Mouse (Mus musculus) liver, embryonic 11.5 days (tissue): ENCODE results near the gene Eif4b. TPM values are rescaled to one million over a fixed set of nuclear protein-coding genes. Genes with fewer than 3 reads are reported as not detected.

ENCODE experiments used
- ATAC-seq: fragments of 200-750 bp; cut with Nextera tagmentation; replicated peaks from 2 replicates; pipeline ENCODE4 v1.8.0; 2017; ENCODE audit warnings: moderate number of reproducible peaks, mild to moderate bottlenecking, moderate TSS enrichment, moderate library complexity; ENCODE audit not compliant: low FRiP score
- DNase-seq: peaks from one replicate; pipeline ENCODE4 v3.0.0-alpha.2; 2017; ENCODE audit warnings: low spot score
- H3K27ac ChIP-seq: fragments of 300-500 bp; sonication (generic); 2 replicates; pipeline ENCODE4 v1.5.1; 2014; ENCODE audit warnings: mild to moderate bottlenecking, low read depth, low read length, control low read depth
- H3K27me3 ChIP-seq: fragments of 300-500 bp; sonication (generic); replicated peaks from 2 replicates; pipeline ENCODE4 v1.6.1; 2014; ENCODE audit warnings: low read length, mixed read lengths; ENCODE audit not compliant: control insufficient read depth, insufficient read depth
- H3K36me3 ChIP-seq: fragments of 300-500 bp; sonication (generic); 2 replicates; pipeline ENCODE4 v1.6.1; 2014; ENCODE audit warnings: mild to moderate bottlenecking, low read length, moderate library complexity, mixed read lengths; ENCODE audit not compliant: control insufficient read depth, insufficient read depth
- H3K4me1 ChIP-seq: fragments of 300-500 bp; sonication (generic); replicated peaks from 2 replicates; pipeline ENCODE4 v1.6.1; 2014; ENCODE audit warnings: low read length, mixed read lengths; ENCODE audit not compliant: control insufficient read depth, insufficient read depth
- H3K4me2 ChIP-seq: fragments of 300-500 bp; sonication (generic); 2 replicates; pipeline ENCODE4 v1.6.1; 2014; ENCODE audit warnings: mild to moderate bottlenecking, control low read depth, moderate library complexity
- H3K4me3 ChIP-seq: fragments of 300-500 bp; sonication (generic); 2 replicates; pipeline ENCODE4 v1.5.1; 2014; ENCODE audit warnings: low read depth, low read length, control low read depth
- H3K9ac ChIP-seq: fragments of 300-500 bp; sonication (generic); 2 replicates; pipeline ENCODE4 v1.6.1; 2014; ENCODE audit warnings: low read depth, low read length, control low read depth
- H3K9me3 ChIP-seq: fragments of 300-500 bp; sonication (generic); 2 replicates; pipeline ENCODE4 v1.6.1; 2016; ENCODE audit warnings: low read length, inconsistent platforms, mixed read lengths; ENCODE audit not compliant: control insufficient read depth
- WGBS: fragments of 180-500 bp; shearing (Covaris S2); extraction: QIAGEN DNeasy Blood & Tissue Kit; methylation state at CpG from one replicate; pipeline ENCODE4 v1.1.7; 2014; 5-methylcytosine and 5-hydroxymethylcytosine counted together
- polyA plus RNA-seq: library from polyadenylated mRNA; unstranded; fragments of >200 nt; fragmentation: Nextera tagmentation; extraction: Ambion mirVana; gene quantifications from 2 replicates; pipeline ENCODE4 v1.2.1, GENCODE M21; 2014

Eif4b gene
- polyA plus RNA-seq, 1 experiment from 2014 or later = 154 TPM

DNA sequence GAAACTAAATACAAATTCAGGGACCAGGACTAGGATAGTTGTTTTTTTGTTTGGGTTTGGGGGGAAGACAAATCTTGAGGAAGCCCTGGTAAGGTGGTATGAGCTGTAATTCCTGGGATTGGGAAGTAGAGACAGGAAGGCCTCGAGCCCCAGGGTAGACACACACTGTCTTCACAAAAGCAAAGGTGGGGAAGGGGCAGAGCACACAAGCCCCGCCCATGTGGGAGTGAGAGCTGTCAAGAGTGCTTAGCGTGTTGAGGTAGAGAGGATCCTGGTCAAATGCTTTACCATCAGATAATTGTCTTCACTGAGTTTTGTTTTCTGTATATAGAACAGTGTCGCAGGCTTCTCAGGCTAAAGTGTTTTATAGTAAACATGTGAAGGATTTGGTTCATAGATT lies 9.5 kb downstream of the Eif4b start:
- no peaks in the 10 kb centered on the region for H3K9me3 ChIP-seq
- H3K4me2 ChIP-seq = no peak overlapping the region
- no peak overlapping the region for H3K4me3 ChIP-seq
- H3K36me3 ChIP-seq = peaks cover 59% of the 10 kb centered on the region
- 80% methylated on average over 4 of the region's 4 CpGs for WGBS
- no peak overlapping the region for H3K9ac ChIP-seq
- no peak for DNase-seq
- peaks cover 4% of the 10 kb centered on the region for H3K4me1 ChIP-seq
- no peak overlapping the region for H3K27ac ChIP-seq
- no peaks in the 10 kb centered on the region for H3K27me3 ChIP-seq
- no peak for ATAC-seq

DNA sequence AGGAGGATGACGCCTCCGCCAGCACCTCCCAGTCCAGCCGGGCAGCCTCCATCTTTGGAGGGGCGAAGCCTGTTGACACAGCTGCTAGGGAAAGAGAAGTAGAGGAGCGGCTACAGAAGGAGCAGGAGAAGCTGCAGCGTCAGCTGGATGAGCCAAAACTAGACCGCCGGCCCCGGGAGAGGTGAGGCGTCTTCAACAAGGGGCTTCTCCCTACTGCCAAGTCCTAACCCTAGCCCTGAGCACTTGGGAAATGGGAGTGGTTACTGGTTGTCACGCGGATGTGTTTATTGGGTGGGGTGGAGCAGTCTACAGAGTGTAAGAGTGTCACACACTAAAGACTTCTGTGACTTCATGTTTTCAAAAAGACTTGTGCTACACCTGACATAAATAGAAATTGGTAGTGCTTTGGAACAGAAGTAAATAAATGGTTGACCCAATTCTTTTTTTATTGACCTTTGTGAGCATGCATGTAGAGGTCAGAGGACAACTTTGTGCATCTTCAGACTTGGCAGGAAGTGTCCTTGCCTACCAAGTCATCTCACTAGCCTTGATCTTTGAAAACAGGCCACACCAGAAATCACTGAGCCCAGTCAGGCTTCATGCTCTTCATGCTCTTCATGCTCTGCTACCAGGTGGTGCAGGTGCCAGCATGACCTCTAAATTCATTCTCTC lies 16.5 kb downstream of the Eif4b start:
- Histone ChIP-seq H3K9me3 (no peaks in the 10 kb centered on the region), H3K36me3 (peaks cover 80% of the 10 kb centered on the region), H3K27ac (no peak overlapping the region), H3K9ac (no peak overlapping the region), H3K4me1 (no peaks in the 10 kb centered on the region), H3K4me3 (no peak overlapping the region), H3K4me2 (no peak overlapping the region), H3K27me3 (no peaks in the 10 kb centered on the region)
- ATAC-seq = no peak
- WGBS = 80% methylated on average over 12 of the region's 12 CpGs
- DNase-seq = no peak

DNA sequence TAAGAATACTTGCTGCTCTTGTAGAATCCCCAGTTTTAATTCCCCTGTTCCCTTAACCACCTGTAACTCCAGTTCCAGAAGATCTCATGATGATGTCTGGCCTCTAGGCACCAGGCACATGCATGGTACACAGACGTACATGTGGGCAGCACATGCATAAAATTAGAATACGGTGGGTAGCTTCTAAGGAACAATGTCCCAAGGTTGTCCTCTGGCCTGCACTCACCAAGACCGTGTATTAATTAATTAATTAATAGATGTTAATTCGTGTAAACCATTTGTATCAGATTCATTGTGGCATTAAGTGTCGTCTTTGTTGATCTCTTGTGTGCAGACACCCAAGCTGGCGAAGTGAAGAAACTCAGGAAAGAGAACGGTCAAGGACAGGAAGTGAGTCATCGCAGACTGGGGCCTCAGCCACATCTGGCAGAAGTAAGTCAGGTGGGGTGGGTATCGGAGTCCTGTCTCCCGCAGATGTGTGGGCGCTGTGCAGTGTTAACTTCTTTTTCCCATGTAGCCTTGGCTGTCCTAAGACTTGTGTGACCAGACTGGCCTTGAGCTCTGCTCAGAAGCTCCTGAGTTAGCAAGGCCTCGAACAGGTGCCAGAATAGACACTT lies 17.6 kb downstream of the Eif4b start:
- Histone ChIP-seq H3K4me2 (no peak overlapping the region), H3K4me3 (no peak overlapping the region), H3K9ac (no peak overlapping the region), H3K9me3 (no peaks in the 10 kb centered on the region), H3K27me3 (no peaks in the 10 kb centered on the region), H3K36me3 (peaks cover 84% of the 10 kb centered on the region), H3K4me1 (no peaks in the 10 kb centered on the region), H3K27ac (no peak overlapping the region)
- DNase-seq (no peak), ATAC-seq (no peak)
- WGBS = 69% methylated on average over 12 of the region's 12 CpGs

DNA sequence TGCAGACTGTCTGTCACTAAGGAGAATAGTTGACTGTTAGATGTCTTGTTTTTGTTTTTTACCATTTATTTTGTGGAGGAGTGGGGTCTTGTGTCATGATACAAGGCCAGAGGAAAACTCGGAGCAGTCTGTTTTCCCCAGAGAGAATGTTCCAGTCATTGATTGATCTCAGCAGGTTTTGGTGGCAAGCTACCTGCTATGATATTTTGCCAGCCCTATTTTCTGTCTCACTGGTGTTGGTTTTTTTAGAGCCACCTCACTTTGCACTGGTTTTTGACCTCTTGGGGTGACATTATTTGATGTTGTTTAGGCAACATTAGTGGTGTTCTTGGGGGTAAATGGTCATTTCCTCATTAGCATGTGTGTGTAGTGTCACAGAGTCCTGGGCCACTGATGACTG lies 18.1 kb downstream of the Eif4b start:
- H3K9ac ChIP-seq = no peak overlapping the region
- no peak overlapping the region for H3K4me2 ChIP-seq
- no peaks in the 10 kb centered on the region for H3K27me3 ChIP-seq
- DNase-seq (no peak), ATAC-seq (no peak)
- H3K27ac ChIP-seq = no peak overlapping the region
- no peaks in the 10 kb centered on the region for H3K9me3 ChIP-seq
- no peak overlapping the region for H3K4me3 ChIP-seq
- H3K36me3 ChIP-seq = peaks cover 83% of the 10 kb centered on the region
- H3K4me1 ChIP-seq = no peaks in the 10 kb centered on the region
- WGBS = 89% methylated on average over 1 of the region's 1 CpGs

DNA sequence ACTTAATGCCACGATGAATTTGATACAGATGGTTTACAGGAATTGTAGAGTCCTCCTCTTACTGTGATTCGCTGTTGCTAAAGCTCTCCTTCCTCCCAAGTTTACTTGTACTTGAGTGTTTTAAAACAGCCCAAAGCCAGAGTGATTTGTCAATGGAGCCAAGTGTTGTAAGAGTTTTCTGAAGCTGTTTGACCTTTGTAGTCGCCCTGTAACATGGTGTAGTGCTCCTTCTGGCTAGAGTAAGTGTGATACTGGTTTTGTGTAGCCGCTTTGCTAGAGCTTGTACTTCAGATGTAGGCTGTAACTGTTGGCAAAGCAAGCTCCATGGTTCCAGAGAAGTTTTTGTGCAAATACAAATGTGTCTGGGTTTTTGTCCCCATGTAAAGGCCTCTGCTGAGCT lies 18.6 kb downstream of the Eif4b start:
- ATAC-seq (no peak), DNase-seq (no peak)
- H3K4me2 ChIP-seq = no peak overlapping the region
- peaks cover 79% of the 10 kb centered on the region for H3K36me3 ChIP-seq
- no peaks in the 10 kb centered on the region for H3K27me3 ChIP-seq
- H3K9me3 ChIP-seq = no peaks in the 10 kb centered on the region
- H3K27ac ChIP-seq = no peak overlapping the region
- WGBS = 90% methylated on average over 4 of the region's 4 CpGs
- no peaks in the 10 kb centered on the region for H3K4me1 ChIP-seq
- no peak overlapping the region for H3K9ac ChIP-seq
- no peak overlapping the region for H3K4me3 ChIP-seq

DNA sequence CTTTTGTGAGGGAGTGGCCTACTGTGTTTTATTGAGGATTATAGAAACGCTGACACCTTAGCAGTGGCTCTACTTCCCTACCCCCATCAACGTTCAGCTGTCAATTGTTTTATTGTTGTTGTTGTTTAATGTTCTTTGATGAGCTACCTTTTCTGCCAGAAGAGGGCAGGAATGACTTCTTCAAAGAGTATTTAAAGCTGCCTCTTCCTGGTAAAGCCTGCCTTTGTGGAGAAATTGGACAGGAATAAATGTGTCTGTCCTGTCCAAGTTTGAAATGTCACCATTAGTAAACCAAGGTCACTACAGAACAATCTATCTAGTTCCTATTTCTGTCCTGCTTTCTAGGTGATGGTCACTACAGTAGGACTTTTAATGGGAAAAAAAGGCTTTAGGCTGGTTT lies 20.6 kb downstream of the Eif4b start:
- DNase-seq = no peak
- H3K4me1 ChIP-seq = no peaks in the 10 kb centered on the region; the same call in 1 of the 2 replicates
- H3K9me3 ChIP-seq = no peaks in the 10 kb centered on the region
- no peak overlapping the region for H3K4me2 ChIP-seq
- WGBS = 80% methylated on average over 2 of the region's 2 CpGs
- no peak for ATAC-seq
- H3K36me3 ChIP-seq = peaks cover 63% of the 10 kb centered on the region
- H3K27me3 ChIP-seq = no peaks in the 10 kb centered on the region
- H3K4me3 ChIP-seq = no peak overlapping the region
- no peak overlapping the region for H3K27ac ChIP-seq
- no peak overlapping the region for H3K9ac ChIP-seq

DNA sequence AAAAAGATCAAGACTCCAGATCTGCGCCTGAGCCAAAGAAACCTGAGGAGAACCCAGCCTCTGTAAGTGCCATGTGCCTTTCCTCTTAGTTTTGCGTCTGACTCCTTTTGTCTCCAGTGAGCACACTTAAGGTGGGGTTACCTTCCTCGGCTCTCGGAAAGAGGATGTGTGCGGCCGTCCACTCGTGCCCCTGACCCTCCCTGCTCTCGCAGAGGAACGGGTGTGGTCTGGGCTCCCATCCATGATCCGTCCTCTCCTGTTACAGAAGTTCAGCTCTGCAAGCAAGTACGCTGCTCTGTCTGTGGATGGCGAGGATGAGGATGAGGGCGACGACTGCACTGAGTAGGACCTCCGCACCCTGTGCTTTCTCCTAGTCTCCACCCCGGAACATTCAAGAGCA lies 21.4 kb downstream of the Eif4b start:
- 85% methylated on average over 16 of the region's 16 CpGs for WGBS
- no peak overlapping the region for H3K4me3 ChIP-seq
- no peaks in the 10 kb centered on the region for H3K9me3 ChIP-seq
- peaks cover 56% of the 10 kb centered on the region for H3K36me3 ChIP-seq
- peaks cover 3% of the 10 kb centered on the region; the same call in 1 of the 2 replicates for H3K4me1 ChIP-seq
- no peaks in the 10 kb centered on the region for H3K27me3 ChIP-seq
- H3K27ac ChIP-seq = no peak overlapping the region
- ATAC-seq (no peak), DNase-seq (no peak)
- H3K9ac ChIP-seq = no peak overlapping the region
- no peak overlapping the region for H3K4me2 ChIP-seq

DNA sequence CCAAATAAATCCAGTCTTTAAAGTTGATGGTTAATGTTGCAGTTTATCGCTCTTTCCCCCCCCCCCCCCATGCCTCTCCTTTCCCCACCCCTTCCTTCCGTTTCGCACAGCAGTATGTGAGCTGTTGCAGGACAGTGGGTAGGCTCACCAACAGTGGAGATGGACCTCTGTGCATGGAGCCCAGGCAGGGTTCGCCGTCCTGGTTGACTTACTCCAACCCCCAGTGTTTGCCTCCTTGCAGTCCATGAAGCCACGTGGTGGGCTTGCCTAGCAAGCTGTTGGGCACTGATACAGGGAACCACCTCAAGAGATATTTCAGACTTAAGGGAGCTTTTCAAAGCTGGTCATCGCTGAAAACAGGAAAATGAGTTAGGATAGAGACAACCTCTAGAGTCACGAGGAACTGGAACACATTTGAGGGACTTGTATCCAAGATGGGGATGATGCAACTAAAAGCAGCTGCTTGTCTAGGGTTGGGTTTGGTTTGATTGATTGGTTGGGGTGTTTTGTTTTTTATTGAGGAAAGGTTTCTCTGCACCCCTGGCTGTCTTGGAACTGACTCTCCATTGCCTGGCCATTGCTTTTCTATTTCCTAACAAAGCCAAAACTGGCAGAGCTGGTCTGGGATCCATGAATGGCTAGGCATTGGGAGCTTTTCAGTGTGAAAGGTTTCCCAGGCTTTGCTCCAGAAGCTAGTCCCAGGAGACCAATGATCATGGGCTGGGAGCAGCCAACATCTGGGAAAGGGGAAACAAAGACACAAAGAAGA lies 23.8 kb downstream of the Eif4b start:
- Histone ChIP-seq H3K27me3 (peaks cover 3% of the 10 kb centered on the region; the same call in 1 of the 2 replicates), H3K9me3 (no peaks in the 10 kb centered on the region), H3K36me3 (peaks cover 38% of the 10 kb centered on the region), H3K27ac (peak overlapping the region; percentile 22; the same call in 1 of the 2 replicates), H3K4me3 (no peak overlapping the region), H3K4me1 (peaks cover 24% of the 10 kb centered on the region), H3K4me2 (no peak overlapping the region), H3K9ac (no peak overlapping the region)
- ATAC-seq (no peak), DNase-seq (no peak)
- WGBS = 54% methylated on average over 8 of the region's 8 CpGs
